Mouse (Mus musculus) retina, adult 2 months (tissue): Measurements from ENCODE around the gene Capn13.

Experiments used
- DNase-seq: peaks from one replicate; pipeline ENCODE4 v3.0.0-alpha.2; 2012; ENCODE audit warnings: low read depth, low spot score

Gene Capn13

DNA sequence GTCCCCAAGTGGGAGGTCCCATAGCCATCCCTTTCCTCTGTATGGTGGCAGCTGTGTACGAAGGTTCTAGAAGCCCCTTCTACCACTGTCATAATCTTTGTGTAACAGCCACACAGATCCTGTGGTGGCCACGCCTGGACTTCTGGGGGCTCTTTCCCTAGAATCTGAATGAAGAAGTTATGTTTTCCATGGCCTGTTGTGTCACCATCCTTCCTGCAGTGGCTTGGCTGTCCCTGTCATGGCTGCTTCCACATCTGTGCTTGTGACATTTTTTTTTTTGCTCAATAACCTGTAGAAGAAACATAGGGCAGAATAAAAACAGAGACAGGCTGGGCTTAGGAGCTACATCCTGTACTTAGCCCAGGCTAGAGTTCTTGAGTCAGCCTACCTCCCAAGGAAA is at the start of gene Capn13:
TSS of gene Capn13 (minus strand) at position 5 of the 400 bp plus-strand sequence.
- DNase-seq: no peak

DNA sequence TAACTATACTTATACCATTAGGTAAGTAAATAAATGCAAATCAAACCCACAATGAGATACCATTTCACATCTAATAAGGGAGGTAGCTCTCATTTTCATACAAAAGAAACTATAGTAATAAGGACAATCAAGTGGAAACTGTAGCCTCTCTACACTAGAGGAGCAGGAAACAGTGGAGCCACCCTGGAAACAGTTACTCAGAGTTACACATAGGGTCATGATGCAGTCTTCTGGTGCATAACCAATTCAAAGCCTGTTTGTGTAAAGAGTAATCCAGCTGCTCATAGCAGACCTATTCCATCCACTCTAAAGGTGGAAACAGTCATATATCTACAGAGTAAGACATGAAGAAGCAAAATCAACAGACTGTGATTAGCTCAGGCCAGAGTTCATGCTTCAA is 48.4 kb upstream of the Capn13 start:
- DNase-seq: no peak

DNA sequence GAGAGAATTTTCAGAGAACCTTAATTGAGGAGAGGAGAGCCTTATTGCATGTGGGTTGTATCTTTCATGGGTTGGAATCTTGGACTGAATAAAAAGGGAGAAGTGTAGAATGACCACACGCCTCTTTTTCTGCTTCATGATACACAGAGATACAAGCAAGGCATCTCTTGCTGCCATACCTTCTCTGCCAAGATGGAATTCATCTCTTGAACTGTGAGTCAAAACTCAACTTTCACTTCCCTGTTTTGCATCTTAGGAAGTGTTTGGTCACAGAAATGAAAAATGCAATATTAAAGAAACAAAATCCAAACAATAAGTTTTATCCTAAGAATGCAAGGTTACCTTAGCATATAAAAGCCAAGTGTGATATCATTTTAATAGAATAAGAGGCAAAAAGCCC is 40.1 kb upstream of the Capn13 start:
- DNase-seq: no peak

DNA sequence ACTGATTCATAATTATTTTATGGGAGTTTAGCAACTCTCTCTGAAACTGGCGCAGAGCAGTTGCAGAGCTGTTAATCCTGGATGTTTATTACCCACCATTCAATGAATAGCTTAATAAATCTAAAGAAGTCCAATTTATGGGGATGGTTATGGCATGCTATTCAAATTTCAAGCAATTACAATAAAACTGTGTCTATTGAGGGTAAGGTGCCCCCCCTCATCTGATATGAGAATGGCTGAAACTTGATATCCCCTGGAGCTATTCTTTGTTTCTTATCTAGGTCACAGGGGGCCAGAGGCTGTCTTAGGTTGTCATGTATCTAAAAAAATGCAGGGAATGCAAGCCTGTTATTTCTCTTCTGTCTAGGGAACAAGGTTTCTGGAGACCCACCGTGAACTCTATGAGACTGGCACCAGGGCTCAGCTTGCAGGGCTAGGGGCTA is 31.9 kb upstream of the Capn13 start:
- DNase-seq: no peak

DNA sequence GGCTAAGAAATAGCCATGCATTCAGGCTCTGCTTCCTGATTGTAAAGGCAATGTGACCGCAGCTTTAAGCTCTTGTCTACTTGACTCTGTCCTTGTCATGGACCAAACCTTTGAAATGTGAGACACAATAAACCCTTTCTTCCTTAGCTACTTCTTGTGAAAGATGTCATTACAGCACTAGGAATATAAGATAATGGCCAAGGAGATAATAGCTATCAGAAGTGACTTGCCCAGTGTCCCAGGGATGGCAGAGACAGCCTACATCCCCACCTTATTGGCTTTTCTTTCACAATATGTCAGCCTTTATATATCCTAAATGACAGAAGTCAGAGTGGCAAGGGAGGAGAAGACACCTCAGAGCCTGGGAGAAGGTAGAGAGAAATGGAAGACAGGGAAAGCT is 31.4 kb upstream of the Capn13 start:
- DNase-seq: no peak

DNA sequence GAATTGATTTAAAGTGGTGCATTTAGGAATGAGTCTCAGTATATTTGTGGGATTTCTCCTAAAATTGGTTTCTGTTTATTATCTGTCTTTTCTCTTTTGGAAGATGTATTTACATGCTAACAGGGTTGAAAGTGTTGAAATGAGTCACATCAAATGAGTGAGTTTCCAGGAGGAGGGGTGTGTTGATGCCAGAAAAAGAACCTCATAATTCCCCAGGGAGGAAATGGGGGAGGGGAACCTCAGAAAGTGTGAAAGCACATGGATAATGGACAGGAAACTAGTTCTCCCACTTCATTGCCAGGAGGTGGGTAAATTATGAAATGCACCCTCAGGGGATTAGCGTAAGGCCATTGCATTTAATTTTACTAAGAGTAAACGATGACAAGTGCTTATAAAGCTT is 16.7 kb upstream of the Capn13 start:
- no peak for DNase-seq

DNA sequence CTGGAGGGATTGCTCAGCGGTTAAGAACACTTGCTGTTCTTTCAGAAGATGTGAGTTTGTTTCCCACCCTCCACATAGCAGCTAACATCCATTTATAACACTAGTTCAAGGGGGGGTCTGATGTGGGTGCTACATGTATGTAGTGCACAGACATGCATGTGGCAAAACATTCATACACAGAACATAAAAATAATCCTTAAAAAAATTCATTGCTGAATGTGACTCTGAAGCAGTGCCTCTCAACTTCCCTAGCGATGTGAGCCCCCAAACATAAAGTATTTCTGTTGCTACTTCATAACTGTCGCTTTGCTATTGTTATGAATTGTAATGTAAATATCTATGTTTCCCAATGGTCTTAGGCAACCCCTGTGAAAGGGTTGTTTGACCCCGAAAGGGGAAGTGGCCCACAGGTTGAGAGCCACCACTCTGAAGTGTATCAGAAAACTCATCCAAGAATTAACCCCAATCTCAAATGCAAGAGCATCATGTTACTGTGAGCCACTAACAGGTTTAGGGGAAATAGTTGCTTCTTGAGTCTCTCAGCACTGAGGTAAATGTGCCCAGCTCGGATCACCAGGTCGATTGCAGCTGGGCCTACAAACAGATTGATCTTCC is 15.6 kb upstream of the Capn13 start:
- DNase-seq: no peak

DNA sequence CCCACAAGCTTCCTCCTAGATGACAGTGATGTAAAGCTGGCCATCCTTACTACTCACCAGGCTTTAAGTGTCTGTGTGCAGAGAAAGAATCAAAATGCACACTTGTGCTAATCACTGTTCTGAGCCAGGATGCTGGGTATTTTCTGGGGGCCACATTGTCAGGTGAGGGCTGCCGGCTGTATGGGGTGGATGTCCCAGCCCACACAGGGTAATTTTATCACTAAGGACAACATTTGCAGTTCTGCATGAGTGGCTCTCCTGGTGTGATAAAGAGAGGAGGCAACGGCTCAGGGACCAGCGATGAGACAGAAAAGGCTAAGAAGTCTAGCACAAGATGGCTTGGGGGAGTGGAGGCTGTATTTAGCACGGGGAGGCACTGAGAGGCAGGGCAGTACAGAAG is 11.2 kb upstream of the Capn13 start:
- DNase-seq: no peak

DNA sequence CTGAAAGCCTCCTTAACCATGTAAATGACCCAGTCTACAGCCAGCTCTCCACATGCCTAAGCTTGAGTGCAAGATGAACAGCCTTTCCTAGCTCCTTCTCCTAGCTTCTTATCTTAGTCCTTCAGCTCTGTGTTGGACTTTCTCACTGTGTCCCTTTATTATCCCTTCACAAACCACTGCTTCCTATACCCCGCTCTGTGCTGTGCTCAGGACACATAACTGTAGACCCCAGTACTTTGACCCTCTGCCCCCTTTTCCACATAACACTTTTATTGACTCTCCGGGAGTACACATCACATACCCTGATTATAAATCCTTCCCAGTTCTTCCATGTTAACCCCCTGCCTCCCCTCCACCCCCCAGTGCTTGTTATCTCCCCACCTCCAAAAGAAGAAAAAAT is 606 bp upstream of the Capn13 start:
- no peak for DNase-seq

DNA sequence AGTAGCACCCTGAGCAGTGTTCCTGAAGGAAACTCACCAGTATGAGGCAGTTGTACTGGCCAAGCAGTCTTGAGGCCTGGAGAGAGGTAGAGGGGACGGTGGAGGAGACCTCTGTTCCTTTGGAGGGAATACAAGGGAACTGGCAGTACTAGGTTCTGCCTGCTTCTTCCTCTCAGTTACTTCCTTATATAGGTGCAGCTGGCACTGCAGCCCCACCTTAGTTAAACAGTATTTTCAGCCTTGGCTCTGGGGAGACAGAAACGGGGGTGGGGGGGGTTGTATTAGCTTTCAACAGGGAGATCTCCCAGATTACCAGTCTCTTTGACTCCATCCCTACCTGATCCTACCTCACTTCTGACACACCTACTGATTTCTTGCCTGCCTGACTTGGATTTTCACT is 1.5 kb downstream of the Capn13 start:
- DNase-seq: no peak

DNA sequence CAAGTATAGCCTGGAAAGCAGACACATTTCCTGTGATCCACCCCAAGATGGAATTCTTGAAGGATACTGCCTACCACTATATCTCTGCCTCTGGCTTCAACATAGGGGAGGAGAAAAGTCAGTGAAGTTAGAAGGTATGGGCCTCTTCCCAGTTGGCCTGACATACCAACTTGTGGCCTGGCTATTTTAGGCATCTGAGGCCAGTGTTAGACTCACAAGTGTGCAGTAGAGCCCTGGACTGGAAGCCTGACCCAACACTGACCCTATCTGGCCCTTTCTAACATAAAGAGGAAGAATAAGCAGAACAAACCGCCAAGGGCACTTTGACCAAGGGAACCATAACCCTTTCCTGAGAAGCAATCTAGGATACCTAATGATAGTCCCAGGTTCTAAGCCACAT is 7.3 kb downstream of the Capn13 start:
- no peak for DNase-seq

DNA sequence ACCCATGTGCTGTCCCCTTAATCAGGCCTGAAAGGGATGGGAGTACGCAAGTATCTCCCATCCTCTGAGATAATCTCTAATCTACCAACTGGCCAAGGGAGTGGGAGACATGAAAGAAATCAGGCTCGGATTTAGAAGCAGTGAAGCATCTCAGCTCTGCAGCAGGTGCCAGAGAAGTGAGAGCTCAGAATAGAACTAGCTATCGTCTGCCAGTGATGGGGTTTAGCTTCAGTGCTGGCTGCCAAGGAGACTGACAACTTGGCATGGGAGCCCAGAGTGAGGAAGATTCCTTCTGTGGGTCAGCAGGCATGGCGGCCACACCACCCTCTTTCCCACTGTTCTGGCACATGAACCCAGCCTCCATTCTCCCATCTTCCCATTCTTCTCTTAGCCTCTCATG is 8.9 kb downstream of the Capn13 start:
- no peak for DNase-seq

DNA sequence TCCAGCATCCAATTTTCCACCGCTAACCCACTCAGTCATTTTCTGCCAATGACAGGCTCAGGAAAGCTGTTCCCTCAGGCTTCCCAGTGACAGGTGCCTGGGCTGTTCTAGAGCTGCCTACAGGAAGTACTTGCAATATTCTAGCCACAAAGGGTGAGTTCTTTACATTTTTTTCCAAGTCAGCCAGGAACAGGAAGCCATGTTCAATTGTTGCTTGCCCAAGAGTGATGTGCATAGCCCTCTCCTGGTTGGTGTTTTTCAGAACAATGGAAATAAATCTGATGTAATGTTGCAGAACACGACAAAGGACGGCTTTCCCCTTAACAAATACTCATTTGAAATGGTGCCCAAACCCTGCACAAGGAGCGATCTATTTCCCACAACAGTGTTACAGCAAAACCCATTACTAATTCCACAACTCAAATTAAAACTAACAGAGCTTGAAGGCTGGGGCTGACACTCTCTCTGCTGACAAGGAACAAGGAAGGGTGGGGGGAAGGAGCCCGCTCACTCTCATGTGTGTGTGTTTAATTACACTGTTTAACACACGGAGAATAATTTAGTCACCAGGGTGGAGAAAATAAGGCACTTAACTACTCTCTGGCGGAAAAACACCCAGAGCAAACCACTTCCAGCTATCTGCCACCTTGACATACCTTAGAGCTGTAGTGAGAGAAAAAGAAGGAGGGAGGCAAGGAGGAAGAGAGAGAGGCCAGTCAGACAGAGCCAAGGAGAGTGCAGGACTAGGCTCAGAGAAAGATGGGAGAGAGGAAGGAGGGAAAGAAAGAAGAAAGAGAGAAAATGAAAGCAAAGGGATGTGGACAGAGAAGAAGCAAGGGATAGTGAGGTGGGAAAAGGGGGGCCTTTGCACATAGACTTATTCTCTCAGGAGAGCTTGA is 10.2 kb downstream of the Capn13 start:
- no peak for DNase-seq

DNA sequence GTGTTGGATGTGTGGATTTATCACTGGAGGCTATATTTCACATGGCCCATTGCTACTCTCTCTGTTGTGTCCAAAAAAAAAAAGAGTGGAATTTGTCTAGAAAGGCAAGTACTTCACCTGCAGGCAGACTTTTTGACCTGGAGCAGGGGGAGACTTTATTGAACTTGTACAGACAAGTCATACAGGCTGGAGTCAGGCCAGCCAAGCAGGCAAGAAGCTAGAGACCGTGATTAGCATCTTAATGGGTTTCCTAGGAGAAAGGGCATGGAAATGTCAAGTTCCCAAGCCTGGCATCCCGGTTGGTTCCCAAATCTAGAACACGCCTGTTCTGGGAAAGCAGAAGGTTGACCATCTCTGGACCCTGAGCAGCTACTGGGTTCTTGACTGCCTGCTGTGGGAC is 11.3 kb downstream of the Capn13 start:
- DNase-seq: no peak

DNA sequence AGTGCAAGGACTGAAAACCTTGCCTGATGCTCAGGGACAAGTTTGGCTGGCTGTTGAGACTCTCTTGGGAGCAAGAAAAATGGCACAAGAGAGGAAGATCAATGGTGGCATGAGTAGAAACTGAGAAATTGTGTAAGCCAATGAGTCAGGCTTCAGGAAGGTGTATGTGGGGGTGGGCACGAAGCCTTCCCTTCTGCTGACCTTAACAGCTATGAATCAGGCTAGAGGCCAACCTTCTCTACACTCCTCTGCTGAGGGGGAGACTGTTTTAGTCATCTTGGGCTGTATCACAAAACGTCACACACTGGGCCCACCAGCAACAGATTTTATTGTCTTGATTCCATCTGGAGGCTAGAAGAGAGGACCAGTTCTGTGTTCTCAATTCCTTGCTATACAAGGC is 14.1 kb downstream of the Capn13 start:
- DNase-seq: no peak

DNA sequence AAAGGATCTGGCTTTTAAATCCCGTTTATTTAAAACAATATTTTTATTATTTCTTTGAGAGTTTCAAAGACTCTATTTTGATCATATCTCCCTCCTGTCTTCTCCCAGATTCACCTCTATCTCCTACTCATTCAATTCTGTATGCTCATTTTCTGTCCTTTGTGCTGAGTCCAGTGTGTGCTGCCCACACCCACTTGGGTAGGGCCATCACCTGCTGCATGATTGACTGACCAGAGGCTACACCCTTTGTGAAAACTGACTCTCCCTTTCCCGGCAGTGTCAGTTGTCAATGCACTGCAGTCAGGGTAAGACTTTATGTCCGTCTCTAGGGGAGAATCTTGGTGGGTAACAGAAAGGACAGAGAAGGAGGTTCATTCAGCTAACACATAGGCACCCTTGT is 14.7 kb downstream of the Capn13 start:
- no peak for DNase-seq

DNA sequence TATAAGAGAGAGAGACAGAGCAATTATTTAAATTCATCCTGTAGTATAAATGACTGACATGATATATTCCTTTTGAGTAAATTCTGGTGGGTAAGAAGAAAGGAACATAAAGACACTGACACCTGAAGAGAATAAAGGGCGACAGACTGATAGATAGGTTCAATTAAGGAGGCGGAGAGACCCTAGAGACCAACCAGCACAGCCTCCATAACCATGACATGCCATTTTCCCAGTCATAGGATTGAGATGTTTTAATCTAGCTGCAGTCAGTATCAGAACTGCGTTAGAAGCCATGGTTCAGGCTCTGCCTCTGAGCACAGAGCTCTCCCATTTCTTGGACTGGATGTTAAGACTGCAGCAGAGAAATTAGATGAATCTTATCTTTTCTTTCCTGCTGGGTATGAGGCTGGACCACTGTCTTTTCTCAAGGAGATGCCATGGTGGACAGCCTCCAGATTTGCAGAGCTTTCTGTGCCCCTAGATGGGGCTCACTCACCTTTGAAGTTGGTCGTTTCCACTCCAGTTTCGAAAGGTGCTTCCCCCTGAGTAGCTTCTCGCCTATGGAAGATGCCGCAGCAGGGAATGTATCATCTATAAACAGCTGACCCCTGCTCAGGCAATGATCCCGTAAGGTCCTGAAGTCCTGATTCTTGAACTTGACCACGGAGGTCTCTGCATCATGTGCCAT is 18.2 kb downstream of the Capn13 start:
- DNase-seq: no peak

DNA sequence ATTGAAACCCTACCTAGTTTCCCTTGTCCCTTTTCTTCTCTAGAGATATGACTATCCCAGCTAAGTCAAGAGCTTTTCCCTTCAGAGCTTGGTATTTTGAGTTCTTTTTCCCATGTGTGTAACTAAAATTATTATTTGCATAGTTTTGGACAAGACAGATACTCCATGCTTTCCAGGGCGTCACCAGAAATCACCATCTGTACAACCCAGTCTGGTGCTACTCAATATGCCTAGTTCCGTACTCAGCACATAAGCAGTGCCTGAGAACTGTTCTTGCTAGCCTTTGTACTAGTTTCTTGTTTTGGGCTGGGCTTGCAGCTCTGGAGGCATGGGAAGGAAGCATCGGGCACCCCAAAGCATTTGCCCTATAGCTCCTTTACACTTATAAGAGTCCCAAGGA is 19.0 kb downstream of the Capn13 start:
- DNase-seq: no peak

DNA sequence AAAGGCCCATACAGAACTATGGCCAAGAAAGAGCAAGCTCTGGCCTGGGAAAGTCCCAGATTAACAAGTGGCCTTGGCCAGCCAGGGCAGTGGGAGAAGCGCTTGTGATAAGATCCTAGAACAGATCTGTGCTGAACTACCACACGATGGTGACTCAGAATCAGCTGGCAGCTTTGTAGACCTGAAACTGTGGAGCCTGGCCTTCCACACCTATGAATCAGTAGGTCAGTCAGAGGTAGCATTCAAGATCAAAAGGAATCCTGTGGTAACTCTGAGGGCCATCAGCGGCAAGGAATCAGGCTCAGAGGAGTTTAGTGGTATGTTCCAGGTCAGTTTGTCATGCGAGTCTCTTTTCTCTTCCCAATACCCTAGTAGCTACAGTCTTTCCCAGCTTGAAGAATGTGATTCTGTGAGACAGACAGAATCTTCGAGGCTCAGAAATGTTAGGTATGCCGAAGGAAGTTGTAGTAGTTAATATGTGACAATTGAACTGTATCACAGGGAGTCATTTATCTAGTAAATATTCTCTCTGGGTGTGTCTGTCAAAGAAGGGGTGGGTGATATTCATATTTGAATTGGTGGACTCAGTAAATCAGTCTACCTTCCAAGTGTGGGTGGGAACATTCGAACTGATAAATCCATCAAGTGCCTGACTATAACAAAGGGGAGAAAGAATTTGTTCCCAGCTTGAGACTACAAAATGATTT is 22.7 kb downstream of the Capn13 start:
- no peak for DNase-seq

DNA sequence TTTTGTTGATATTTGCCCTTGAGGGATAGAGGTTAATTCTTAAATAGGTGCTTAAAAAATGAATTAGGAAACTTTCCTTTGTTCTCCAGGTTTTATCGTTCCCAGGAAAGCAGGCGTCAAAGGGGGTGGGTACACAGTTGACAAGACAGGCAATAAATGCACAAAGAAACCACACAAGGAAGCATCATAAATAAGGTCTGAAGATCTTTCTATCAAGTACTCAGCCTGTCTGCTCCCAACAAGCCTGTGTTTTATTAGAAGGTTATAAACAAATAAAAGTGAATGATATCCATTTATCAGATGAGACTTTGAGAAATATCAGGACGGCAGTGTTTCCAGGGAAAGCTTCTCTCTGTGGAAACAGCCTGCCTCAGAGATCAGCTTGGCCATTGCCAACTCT is 33.3 kb downstream of the Capn13 start:
- no peak for DNase-seq

DNA sequence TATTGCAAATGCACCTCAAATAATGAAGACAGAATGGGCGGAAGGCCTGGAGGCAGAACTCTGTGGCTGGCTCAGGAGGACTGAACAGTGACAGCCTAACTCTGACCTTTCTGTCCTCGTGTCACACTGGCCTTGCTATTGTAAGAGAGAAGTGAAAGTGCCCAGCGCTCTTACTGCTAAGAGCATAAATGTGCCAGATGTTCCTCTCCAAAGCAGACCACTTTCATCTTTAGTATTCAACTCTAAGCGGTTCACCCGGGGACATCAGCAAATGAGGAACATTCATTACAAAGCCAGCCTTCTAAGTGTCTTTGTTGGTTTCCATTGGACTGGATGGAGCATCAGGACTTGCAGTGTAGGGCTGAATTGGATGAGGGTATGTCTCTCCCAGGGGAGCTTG is 39.6 kb downstream of the Capn13 start:
- no peak for DNase-seq
